Mouse (Mus musculus) lung, embryonic 16.5 days (tissue): ENCODE results near the gene Fitm2. TPM values are rescaled to one million over a fixed set of nuclear protein-coding genes. Genes with fewer than 3 reads are reported as not detected.

Experiments
- ATAC-seq: fragments of 200-750 bp; cut with Nextera tagmentation; 2 replicates; pipeline ENCODE4 v1.8.0; 2017; ENCODE audit warnings: low read depth, mild to moderate bottlenecking, moderate library complexity
- H3K27ac ChIP-seq: fragments of 300-500 bp; sonication (generic); 2 replicates; pipeline ENCODE4 v1.5.1; 2014; ENCODE audit warnings: mild to moderate bottlenecking, control low read depth, low read length
- H3K27me3 ChIP-seq: fragments of 300-500 bp; sonication (generic); 2 replicates; pipeline ENCODE4 v1.6.1; 2014; ENCODE audit warnings: low read depth, low read length, mixed read lengths; ENCODE audit not compliant: control insufficient read depth, insufficient read depth
- H3K36me3 ChIP-seq: fragments of 300-500 bp; sonication (generic); 2 replicates; pipeline ENCODE4 v1.6.1; 2014; ENCODE audit warnings: low read length; ENCODE audit not compliant: control insufficient read depth, insufficient read depth
- H3K4me1 ChIP-seq: fragments of 300-500 bp; sonication (generic); replicated peaks from 2 replicates; pipeline ENCODE4 v1.6.1; 2014; ENCODE audit warnings: low read length, mixed read lengths; ENCODE audit not compliant: control insufficient read depth, insufficient read depth
- H3K4me2 ChIP-seq: fragments of 300-500 bp; sonication (generic); 2 replicates; pipeline ENCODE4 v1.6.1; 2014; ENCODE audit warnings: low read depth, low read length, control low read depth
- H3K4me3 ChIP-seq: fragments of 300-500 bp; sonication (generic); 2 replicates; pipeline ENCODE4 v1.5.1; 2014; ENCODE audit warnings: mild to moderate bottlenecking, low read length, control low read depth
- H3K9ac ChIP-seq: fragments of 300-500 bp; sonication (generic); 2 replicates; pipeline ENCODE4 v1.6.1; 2014; ENCODE audit warnings: low read length, control low read depth
- H3K9me3 ChIP-seq: fragments of 300-500 bp; sonication (generic); 2 replicates; pipeline ENCODE4 v1.6.1; 2016; ENCODE audit warnings: low read length; ENCODE audit not compliant: control insufficient read depth
- WGBS: fragments of 180-500 bp; shearing (Covaris S2); extraction: QIAGEN DNeasy Blood & Tissue Kit; methylation state at CpG from one replicate; pipeline ENCODE4 v1.1.7; 2014; 5-methylcytosine and 5-hydroxymethylcytosine counted together
- polyA plus RNA-seq: library from polyadenylated mRNA; unstranded; fragments of >200 nt; fragmentation: Nextera tagmentation; extraction: Ambion mirVana; gene quantifications from 2 replicates; pipeline ENCODE4 v1.2.1, GENCODE M21; 2015

The Fitm2 gene
- polyA plus RNA-seq, 1 experiment from 2014 or later = 9.5 TPM

GRCm38 (mm10) chr2:163438619-163439451 lies 33.6 kb downstream of the Fitm2 start:
- Histone ChIP-seq H3K4me2 (peak overlapping the region; percentile 46), H3K9ac (no peak overlapping the region), H3K9me3 (no peaks in the 10 kb centered on the region), H3K4me1 (0 out of 2 replicates have a peak, but pooled peaks cover 2% of the 10 kb centered on the region), H3K27ac (no peak overlapping the region), H3K27me3 (peaks cover 16% of the 10 kb centered on the region), H3K4me3 (peak overlapping the region; percentile 18; the same call in 1 of the 2 replicates), H3K36me3 (no peaks in the 10 kb centered on the region)
- WGBS = 2% methylated on average over 30 of the region's 30 CpGs
- peak; percentile 20; the same call in 1 of the 2 replicates for ATAC-seq

- H3K9me3 ChIP-seq = no peaks in the 10 kb centered on the region
- H3K4me3 ChIP-seq = peak within 1 kb of the TSS; percentile 18; the same call in 1 of the 2 replicates
- H3K36me3 ChIP-seq = no peaks in the 10 kb centered on the region
- ATAC-seq = no peak
- 1% methylated on average over 16 of the region's 18 CpGs for WGBS
- H3K9ac ChIP-seq = no peak within 1 kb of the TSS
- 0 out of 2 replicates have a peak, but pooled peaks cover 2% of the 10 kb centered on the region for H3K4me1 ChIP-seq
- H3K27ac ChIP-seq = no peak within 1 kb of the TSS
- peaks cover 16% of the 10 kb centered on the region for H3K27me3 ChIP-seq
- peak within 1 kb of the TSS; percentile 46 for H3K4me2 ChIP-seq
These were observed 34.2 kb downstream of the Fitm2 start, which contains the start of gene Gdap1l1 for GRCm38 (mm10) chr2:163438246-163438618. Gene Gdap1l1, plus strand, starts transcription at chr2:163438476.

GRCm38 (mm10) chr2:163437800-163438199 lies 34.6 kb downstream of the Fitm2 start:
- no peak overlapping the region for H3K9ac ChIP-seq
- H3K4me3 ChIP-seq = no peak overlapping the region
- H3K9me3 ChIP-seq = no peaks in the 10 kb centered on the region
- H3K36me3 ChIP-seq = no peaks in the 10 kb centered on the region
- H3K27ac ChIP-seq = no peak overlapping the region
- no peak for ATAC-seq
- 0 out of 2 replicates have a peak, but pooled peaks cover 2% of the 10 kb centered on the region for H3K4me1 ChIP-seq
- peaks cover 16% of the 10 kb centered on the region for H3K27me3 ChIP-seq
- 48% methylated on average over 4 of the region's 4 CpGs for whole genome bisulfite sequencing
- no peak overlapping the region for H3K4me2 ChIP-seq

- Histone ChIP-seq H3K9me3 (no peaks in the 10 kb centered on the region), H3K36me3 (no peaks in the 10 kb centered on the region), H3K9ac (no peak overlapping the region), H3K4me3 (no peak overlapping the region), H3K27ac (no peak overlapping the region), H3K4me1 (0 out of 2 replicates have a peak, but pooled peaks cover 2% of the 10 kb centered on the region), H3K27me3 (peaks cover 14% of the 10 kb centered on the region), H3K4me2 (no peak overlapping the region)
- 9% methylated on average over 4 of the region's 4 CpGs for WGBS
- ATAC-seq = no peak
These were observed 38.5 kb downstream of the Fitm2 start for GRCm38 (mm10) chr2:163433971-163434370.

GRCm38 (mm10) chr2:163431289-163431688 lies 41.1 kb downstream of the Fitm2 start:
- no peak for ATAC-seq
- no peaks in the 10 kb centered on the region for H3K4me1 ChIP-seq
- H3K9me3 ChIP-seq = no peaks in the 10 kb centered on the region
- WGBS = 79% methylated on average over 9 of the region's 9 CpGs
- no peak overlapping the region for H3K27ac ChIP-seq
- H3K4me2 ChIP-seq = no peak overlapping the region
- no peak overlapping the region for H3K4me3 ChIP-seq
- no peak overlapping the region for H3K9ac ChIP-seq
- H3K36me3 ChIP-seq = no peaks in the 10 kb centered on the region
- H3K27me3 ChIP-seq = no peaks in the 10 kb centered on the region

- no peaks in the 10 kb centered on the region for H3K27me3 ChIP-seq
- no peak for ATAC-seq
- H3K9me3 ChIP-seq = no peaks in the 10 kb centered on the region
- 25% methylated on average over 4 of the region's 4 CpGs for WGBS
- no peaks in the 10 kb centered on the region for H3K4me1 ChIP-seq
- no peaks in the 10 kb centered on the region for H3K36me3 ChIP-seq
- no peak overlapping the region for H3K4me2 ChIP-seq
- H3K4me3 ChIP-seq = no peak overlapping the region
- no peak overlapping the region for H3K27ac ChIP-seq
- no peak overlapping the region for H3K9ac ChIP-seq
These were observed 44.0 kb downstream of the Fitm2 start for GRCm38 (mm10) chr2:163428346-163429011.

GRCm38 (mm10) chr2:163424597-163424996 lies 47.8 kb downstream of the Fitm2 start, which contains the start of gene Oser1:
Gene Oser1, minus strand, starts transcription at chr2:163424697.
- Histone ChIP-seq H3K9me3 (no peaks in the 10 kb centered on the region), H3K27ac (no peak within 1 kb of the TSS), H3K4me2 (no peak within 1 kb of the TSS), H3K4me1 (peaks cover 8% of the 10 kb centered on the region), H3K4me3 (no peak within 1 kb of the TSS), H3K36me3 (no peaks in the 10 kb centered on the region), H3K9ac (no peak within 1 kb of the TSS), H3K27me3 (no peaks in the 10 kb centered on the region)
- no peak for ATAC-seq
- 72% methylated on average over 6 of the region's 6 CpGs for WGBS

GRCm38 (mm10) chr2:163422895-163423660 lies 49.4 kb downstream of the Fitm2 start:
- H3K27ac ChIP-seq = no peak overlapping the region
- 76% methylated on average over 9 of the region's 9 CpGs for WGBS
- no peaks in the 10 kb centered on the region for H3K27me3 ChIP-seq
- ATAC-seq = no peak
- no peak overlapping the region for H3K4me3 ChIP-seq
- H3K9me3 ChIP-seq = no peaks in the 10 kb centered on the region
- no peaks in the 10 kb centered on the region for H3K36me3 ChIP-seq
- no peak overlapping the region for H3K4me2 ChIP-seq
- H3K9ac ChIP-seq = no peak overlapping the region
- peaks cover 11% of the 10 kb centered on the region for H3K4me1 ChIP-seq
